Mouse (Mus musculus) lung, postnatal 0 days (tissue): ENCODE data around the gene Sox6. TPM values are rescaled to one million over a fixed set of nuclear protein-coding genes. Genes with fewer than 3 reads are reported as not detected.

ENCODE experiments used
- ATAC-seq: fragments of 200-750 bp; cut with Nextera tagmentation; 2 replicates; pipeline ENCODE4 v1.8.0; 2017; ENCODE audit warnings: moderate library complexity
- DNase-seq: peaks from one replicate; pipeline ENCODE4 v3.0.0-alpha.2; 2016; ENCODE audit warnings: low spot score
- H3K27ac ChIP-seq: fragments of 300-500 bp; sonication (generic); 2 replicates; pipeline ENCODE4 v1.5.1; 2014; ENCODE audit warnings: antibody characterized with exemption, mild to moderate bottlenecking, low read length, mixed read lengths
- H3K27me3 ChIP-seq: fragments of 300-500 bp; sonication (generic); replicated peaks from 2 replicates; pipeline ENCODE4 v1.6.1; 2014; ENCODE audit warnings: low read length, mixed read lengths; ENCODE audit not compliant: insufficient read depth
- H3K36me3 ChIP-seq: fragments of 300-500 bp; sonication (generic); 2 replicates; pipeline ENCODE4 v1.6.1; 2014; ENCODE audit warnings: low read length, mixed read lengths; ENCODE audit not compliant: insufficient read depth
- H3K4me1 ChIP-seq: fragments of 300-500 bp; sonication (generic); 2 replicates; pipeline ENCODE4 v1.6.1; 2014; ENCODE audit warnings: antibody characterized with exemption, low read depth, low read length, mixed read lengths; ENCODE audit not compliant: insufficient read depth
- H3K4me2 ChIP-seq: fragments of 300-500 bp; sonication (generic); replicated peaks from 2 replicates; pipeline ENCODE4 v1.6.1; 2014; ENCODE audit warnings: low read depth, mild to moderate bottlenecking, low read length, moderate library complexity, mixed read lengths
- H3K4me3 ChIP-seq: fragments of 300-500 bp; sonication (generic); 2 replicates; pipeline ENCODE4 v1.5.1; 2014; ENCODE audit warnings: low read depth, low read length
- H3K9ac ChIP-seq: fragments of 300-500 bp; sonication (generic); replicated peaks from 2 replicates; pipeline ENCODE4 v1.6.1; 2014; ENCODE audit warnings: low read depth, mild to moderate bottlenecking
- H3K9me3 ChIP-seq: fragments of 300-500 bp; sonication (generic); 2 replicates; pipeline ENCODE4 v1.6.1; 2016; ENCODE audit warnings: low read length, mixed read lengths
- CTCF ChIP-seq: IDR thresholded peaks from 2 replicates; pipeline ENCODE4 v1.5.1; 2016; ENCODE audit warnings: antibody characterized with exemption, mild to moderate bottlenecking
- EP300 ChIP-seq: IDR thresholded peaks from 2 replicates; pipeline ENCODE4 v1.6.1; 2016; ENCODE audit warnings: antibody characterized with exemption, mild to moderate bottlenecking, control low read depth
- WGBS: fragments of 180-500 bp; shearing (Covaris S2); extraction: QIAGEN DNeasy Blood & Tissue Kit; methylation state at CpG from one replicate; pipeline ENCODE4 v1.1.7; 2014; 5-methylcytosine and 5-hydroxymethylcytosine counted together
- polyA plus RNA-seq: library from polyadenylated mRNA; unstranded; fragments of >200 nt; fragmentation: Nextera tagmentation; extraction: Ambion mirVana; gene quantifications from 2 replicates; pipeline ENCODE4 v1.2.1, GENCODE M21; 2015

Gene Sox6
- polyA plus RNA-seq, 1 experiment from 2014 or later: 6.8 TPM

DNA sequence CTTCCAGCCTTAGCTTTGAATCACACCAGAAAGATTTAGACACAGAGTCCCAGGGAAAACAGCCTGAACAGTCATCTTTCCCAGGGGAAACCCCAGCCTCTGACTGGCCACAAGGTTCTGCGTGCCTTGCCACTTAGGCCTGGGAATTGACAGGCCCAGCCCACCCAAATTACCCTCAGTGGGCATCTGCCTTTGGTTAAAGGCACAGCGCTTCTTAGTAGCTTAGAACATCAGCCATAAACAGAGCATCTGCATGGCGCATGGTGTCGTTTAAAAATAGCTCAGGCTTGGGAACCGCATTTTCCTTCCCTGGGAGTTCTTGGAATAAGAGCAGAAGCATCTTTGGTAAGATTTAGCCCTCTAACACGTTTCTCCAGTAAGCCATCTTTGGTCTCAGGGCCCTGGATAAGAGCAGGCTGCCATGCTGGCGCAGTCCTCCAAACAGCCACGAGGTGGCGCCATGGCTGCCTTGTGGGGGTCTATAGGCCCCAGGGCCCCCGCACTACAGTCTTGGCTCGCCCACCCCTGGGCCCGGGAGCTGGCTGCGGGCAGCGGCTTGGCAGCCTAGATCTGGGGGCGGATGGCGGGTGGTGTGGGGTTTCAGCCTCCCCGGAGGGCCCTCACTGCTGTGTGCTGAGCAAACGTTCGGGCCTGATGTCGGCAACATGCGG is 585.4 kb downstream of the Sox6 start:
- 30% methylated on average over 21 of the region's 21 CpGs for WGBS

GRCm38 (mm10) chr7:115450431-115451195 is 588.0 kb downstream of the Sox6 start:
- H3K4me1 ChIP-seq: no peaks in the 10 kb centered on the region
- ATAC-seq: no peak
- 41% methylated on average over 23 of the region's 23 CpGs for WGBS
- H3K27me3 ChIP-seq: no peaks in the 10 kb centered on the region
- DNase-seq: no peak
- H3K9me3 ChIP-seq: no peaks in the 10 kb centered on the region
- TF ChIP-seq CTCF (no peak), EP300 (no peak)
- no peak overlapping the region for H3K9ac ChIP-seq
- H3K4me2 ChIP-seq: no peak overlapping the region
- no peak overlapping the region for H3K27ac ChIP-seq
- no peak overlapping the region for H3K4me3 ChIP-seq
- no peaks in the 10 kb centered on the region for H3K36me3 ChIP-seq

More for the DNA sequence above, 585.4 kb downstream of the Sox6 start:
- TF ChIP-seq CTCF: peak; percentile 77
- no peak for TF ChIP-seq EP300
- Histone ChIP-seq H3K4me2 (peak overlapping the region; percentile 46), H3K9ac (no peak overlapping the region), H3K36me3 (no peaks in the 10 kb centered on the region), H3K27me3 (no peaks in the 10 kb centered on the region), H3K4me1 (no peaks in the 10 kb centered on the region), H3K9me3 (no peaks in the 10 kb centered on the region), H3K27ac (no peak overlapping the region), H3K4me3 (no peak overlapping the region)
- peak; percentile 24 for DNase-seq
- ATAC-seq: peak; percentile 67

DNA sequence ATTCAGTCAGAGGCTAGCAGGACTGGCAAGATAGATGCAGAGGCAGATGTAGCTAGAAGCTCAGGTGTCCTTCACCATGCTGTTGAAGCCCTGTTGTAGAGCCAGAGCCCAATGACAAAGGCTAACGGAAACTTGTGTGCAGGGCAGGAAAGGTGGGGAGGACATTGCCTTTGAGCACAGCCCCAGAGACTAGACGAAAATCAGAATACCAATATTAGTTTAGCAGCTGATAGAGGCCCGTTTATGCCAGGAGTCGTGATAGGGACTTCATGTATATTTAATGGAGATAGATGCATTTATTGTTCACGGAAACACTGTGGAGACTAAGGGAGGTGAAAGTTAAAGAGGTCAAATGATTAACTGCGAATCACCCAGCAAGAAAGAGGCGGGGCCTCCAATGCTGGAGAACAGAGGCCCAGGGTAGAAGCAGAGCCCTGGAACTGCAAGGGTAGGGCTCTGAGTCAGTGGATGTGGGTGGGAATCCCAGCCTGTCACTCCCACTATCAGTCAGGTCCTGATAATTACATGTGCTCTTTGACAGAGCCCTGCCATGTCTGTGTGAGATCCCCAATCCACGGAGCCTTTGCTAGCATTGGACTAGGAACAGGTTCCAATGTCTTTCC is 590.1 kb downstream of the Sox6 start:
- Histone ChIP-seq H3K27ac (no peak overlapping the region), H3K4me2 (no peak overlapping the region), H3K4me1 (no peaks in the 10 kb centered on the region), H3K27me3 (no peaks in the 10 kb centered on the region), H3K9me3 (no peaks in the 10 kb centered on the region), H3K4me3 (no peak overlapping the region), H3K9ac (no peak overlapping the region), H3K36me3 (no peaks in the 10 kb centered on the region)
- no peak for DNase-seq
- WGBS: 56% methylated on average over 8 of the region's 8 CpGs
- TF ChIP-seq CTCF (no peak), EP300 (no peak)
- ATAC-seq: no peak

DNA sequence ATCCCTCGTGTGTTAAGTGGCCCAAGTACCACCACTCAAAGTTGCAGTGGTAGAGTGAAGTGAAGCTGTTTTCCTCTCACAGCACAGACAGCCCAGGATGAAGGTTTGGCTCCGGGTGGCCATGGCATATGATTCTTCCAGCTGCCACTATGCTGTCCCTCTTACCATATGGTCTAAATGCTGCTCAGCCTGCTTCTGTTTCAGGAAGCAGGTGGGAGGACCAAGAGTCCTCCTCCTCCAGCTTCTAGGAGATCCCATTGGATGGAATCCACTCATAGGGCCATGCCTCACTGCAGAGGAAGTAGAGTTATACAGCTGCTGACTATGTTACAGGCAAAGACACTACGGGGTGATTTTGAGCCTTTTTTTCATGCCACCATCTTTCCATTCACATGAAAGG is 591.5 kb downstream of the Sox6 start:
- no peak for ATAC-seq

GRCm38 (mm10) chr7:115446481-115447016 is 592.0 kb downstream of the Sox6 start:
- ATAC-seq (0 out of 2 replicates have a peak, but pooled peaks have one; percentile 23), DNase-seq (no peak)
- Histone ChIP-seq H3K27me3 (no peaks in the 10 kb centered on the region), H3K9me3 (no peaks in the 10 kb centered on the region), H3K27ac (no peak overlapping the region), H3K36me3 (no peaks in the 10 kb centered on the region), H3K4me2 (no peak overlapping the region), H3K9ac (no peak overlapping the region), H3K4me3 (no peak overlapping the region), H3K4me1 (no peaks in the 10 kb centered on the region)
- TF ChIP-seq CTCF: no peak
- no peak for TF ChIP-seq EP300
- WGBS: 30% methylated on average over 6 of the region's 6 CpGs

More for the DNA sequence above, 591.5 kb downstream of the Sox6 start:
- H3K27ac ChIP-seq: no peak overlapping the region
- no peak overlapping the region for H3K9ac ChIP-seq
- 64% methylated on average over 3 of the region's 3 CpGs for WGBS
- no peak overlapping the region for H3K4me3 ChIP-seq
- no peak for DNase-seq
- H3K27me3 ChIP-seq: no peaks in the 10 kb centered on the region
- TF ChIP-seq EP300 (no peak), CTCF (no peak)
- no peaks in the 10 kb centered on the region for H3K4me1 ChIP-seq
- H3K9me3 ChIP-seq: no peaks in the 10 kb centered on the region
- H3K36me3 ChIP-seq: no peaks in the 10 kb centered on the region
- H3K4me2 ChIP-seq: no peak overlapping the region
